Mouse (Mus musculus) right cerebral cortex, postnatal 25 days (tissue): Measurements from ENCODE around the gene Abcf1.
A peak's percentile ranks its signal among the peaks of the same experiment; 100 is the strongest.
"Not testable (repeated sequence)": the region's sequence is repeated elsewhere in the genome, so short reads cannot be mapped to it uniquely, and the experiment has no call there.

Experiments used
- DNase-seq: peaks from one replicate; pipeline ENCODE4 v3.0.0; 2022

Gene Abcf1

GRCm38 (mm10) chr17:35969418-35970389 is at the start of gene Abcf1:
Gene Abcf1, minus strand, starts transcription at chr17:35969761.
- DNase-seq = peak; percentile 99

GRCm38 (mm10) chr17:36018979-36019378 is 49.4 kb upstream of the Abcf1 start:
- DNase-seq = no peak

GRCm38 (mm10) chr17:36017046-36017445 is 47.5 kb upstream of the Abcf1 start:
- DNase-seq = no peak

- no peak for DNase-seq
Measured at GRCm38 (mm10) chr17:36014977-36015376, 45.4 kb upstream of the Abcf1 start.

- not testable (repeated sequence) for DNase-seq
Measured at GRCm38 (mm10) chr17:36004409-36004808, 34.8 kb upstream of the Abcf1 start.

- DNase-seq = no peak
Measured at GRCm38 (mm10) chr17:36003331-36003730, 33.8 kb upstream of the Abcf1 start.

GRCm38 (mm10) chr17:36001966-36002365 is 32.4 kb upstream of the Abcf1 start:
- DNase-seq = no peak

- DNase-seq = no peak
Measured at GRCm38 (mm10) chr17:36001121-36001897, 31.7 kb upstream of the Abcf1 start.

GRCm38 (mm10) chr17:36000349-36000748 is 30.8 kb upstream of the Abcf1 start:
- no peak for DNase-seq

GRCm38 (mm10) chr17:35999356-35999755 is 29.8 kb upstream of the Abcf1 start:
- no peak for DNase-seq

GRCm38 (mm10) chr17:35998545-35999305 is 29.2 kb upstream of the Abcf1 start:
- no peak for DNase-seq

GRCm38 (mm10) chr17:35997713-35998510 is 28.4 kb upstream of the Abcf1 start:
- no peak for DNase-seq

- peak; percentile 87 for DNase-seq
Measured at GRCm38 (mm10) chr17:35996949-35997348, 27.4 kb upstream of the Abcf1 start.

GRCm38 (mm10) chr17:35994879-35995240 is 25.3 kb upstream of the Abcf1 start:
- no peak for DNase-seq

GRCm38 (mm10) chr17:35994175-35994878 is 24.8 kb upstream of the Abcf1 start:
- DNase-seq = peak; percentile 79

GRCm38 (mm10) chr17:35993675-35994074 is 24.1 kb upstream of the Abcf1 start:
- peak; percentile 76 for DNase-seq

- no peak for DNase-seq
Measured at GRCm38 (mm10) chr17:35991781-35992180, 22.2 kb upstream of the Abcf1 start.

- DNase-seq = no peak
Measured at GRCm38 (mm10) chr17:35981776-35982175, 12.2 kb upstream of the Abcf1 start.

GRCm38 (mm10) chr17:35980363-35980754 is 10.8 kb upstream of the Abcf1 start:
- peak; percentile 54 for DNase-seq

- DNase-seq = peak; percentile 94
Measured at GRCm38 (mm10) chr17:35979401-35980362, 10.1 kb upstream of the Abcf1 start, which contains the start of the genes Gnl1 and Prr3. Gene Gnl1, plus strand, starts transcription at chr17:35979851. Gene Prr3, minus strand, starts transcription at chr17:35980236.
